Mouse (Mus musculus) ES-E14 (cell line): ENCODE data around the gene Pcsk7. TPM values are rescaled to one million over a fixed set of nuclear protein-coding genes. Genes with fewer than 3 reads are reported as not detected.

Experiments used
- DNase-seq: peaks from one replicate; pipeline ENCODE4 v3.0.0-alpha.2; 2013; ENCODE audit warnings: low read depth, low spot score
- H3K27ac ChIP-seq: 2 replicates; pipeline ENCODE4 v1.5.1; 2012; ENCODE audit warnings: low read depth, mild to moderate bottlenecking, low read length, moderate library complexity, mixed read lengths; ENCODE audit not compliant: poor library complexity, insufficient read depth, severe bottlenecking
- H3K36me3 ChIP-seq: 2 replicates; pipeline ENCODE4 v1.6.1; 2012; ENCODE audit warnings: mild to moderate bottlenecking, low read length, moderate library complexity, mixed read lengths; ENCODE audit not compliant: control insufficient read depth, poor library complexity, insufficient read depth, severe bottlenecking
- H3K4me1 ChIP-seq, 2 experiments: fragments of 150-350 bp in 1 of 2; sonication (generic) in 1 of 2; 2 replicates each; pipeline ENCODE4 v1.6.1; 2012; ENCODE audit warnings: low read length in 2 of 2, mild to moderate bottlenecking in 1 of 2, mixed read lengths in 1 of 2; ENCODE audit not compliant: control insufficient read depth in 2 of 2, insufficient read depth in 2 of 2, poor library complexity in 1 of 2
- H3K4me3 ChIP-seq, 2 experiments: fragments of 150-350 bp in 1 of 2; sonication (generic) in 1 of 2; 2 replicates each; pipeline ENCODE4 v1.5.1; 2012; ENCODE audit warnings: low read length in 2 of 2, low read depth in 1 of 2, mild to moderate bottlenecking in 1 of 2, mixed read lengths in 1 of 2; ENCODE audit not compliant: insufficient read depth in 1 of 2, poor library complexity in 1 of 2, severe bottlenecking in 1 of 2
- H3K9ac ChIP-seq: 2 replicates; pipeline ENCODE4 v1.6.1; 2012; ENCODE audit warnings: low read depth, mild to moderate bottlenecking, low read length, mixed read lengths; ENCODE audit not compliant: poor library complexity, insufficient read depth, severe bottlenecking
- H3K9me3 ChIP-seq: fragments of 150-350 bp; sonication (generic); 2 replicates; pipeline ENCODE4 v1.6.1; 2012; ENCODE audit warnings: low read depth, mild to moderate bottlenecking, low read length; ENCODE audit not compliant: control insufficient read depth, insufficient read depth
- CHD2 ChIP-seq: IDR thresholded peaks from 2 replicates; pipeline ENCODE4 v1.6.1; 2014; ENCODE audit warnings: mild to moderate bottlenecking, low read depth, low read length, inconsistent platforms
- HCFC1 ChIP-seq: IDR thresholded peaks from 2 replicates; pipeline ENCODE4 v1.6.1; 2012; ENCODE audit warnings: low read length, inconsistent platforms, borderline replicate concordance; ENCODE audit not compliant: insufficient read depth
- MAFK ChIP-seq: IDR thresholded peaks from 2 replicates; pipeline ENCODE4 v1.6.1; 2014; ENCODE audit warnings: mild to moderate bottlenecking, low read depth, low read length, inconsistent platforms; ENCODE audit not compliant: insufficient read depth
- ZC3H11A ChIP-seq: IDR thresholded peaks from 2 replicates; pipeline ENCODE4 v1.6.1; 2012; ENCODE audit warnings: low read depth, mild to moderate bottlenecking, inconsistent platforms, low read length, borderline replicate concordance
- ZNF384 ChIP-seq: IDR thresholded peaks from 2 replicates; pipeline ENCODE4 v1.6.1; 2012; ENCODE audit warnings: low read depth, low read length, inconsistent platforms
- in situ Hi-C, 2 experiments: fragments of 600-800 bp; cut with MboI; formaldehyde crosslinking; loops; one replicate each; pipeline ENCODE4 v1.15.1; 2025; ENCODE audit warnings: low sequenced_read_pairs in 2 of 2, inconsistent platforms in 1 of 2; ENCODE audit not compliant: unreplicated experiment in 2 of 2
- total RNA-seq: library from RNA; depleted of rRNA; stranded (reverse); fragments of 300-350 nt; gene quantifications from 2 replicates; pipeline ENCODE4 v1.2.3, GENCODE M21; 2012

Gene Pcsk7
- total RNA-seq, 1 experiment: 21.3 TPM

GRCm38 (mm10) chr9:45946872-45947183 is 40.5 kb downstream of the Pcsk7 start:
- H3K4me1 ChIP-seq: peaks cover 0 to 17% of the 10 kb centered on the region in 2 experiments; a peak in 2 of 4 replicates
- in situ Hi-C loops: no loop called here
- no peak for DNase-seq
- peaks cover 60% of the 10 kb centered on the region for H3K36me3 ChIP-seq
- no peak for TF ChIP-seq ZNF384
- no peak for TF ChIP-seq CHD2
- no peak for TF ChIP-seq MAFK
- TF ChIP-seq ZC3H11A: no peak
- TF ChIP-seq HCFC1: no peak
- no peak overlapping the region for H3K9ac ChIP-seq
- no peak overlapping the region for H3K27ac ChIP-seq
- no peak overlapping the region for H3K4me3 ChIP-seq
- no peaks in the 10 kb centered on the region for H3K9me3 ChIP-seq

GRCm38 (mm10) chr9:45952057-45952456 is 45.8 kb downstream of the Pcsk7 start:
- peaks cover 0 to 5% of the 10 kb centered on the region in 2 experiments; a peak in 1 of 4 replicates for H3K4me1 ChIP-seq
- in situ Hi-C loops: no loop called here
- H3K9ac ChIP-seq: no peak overlapping the region
- H3K27ac ChIP-seq: no peak overlapping the region
- peaks cover 26% of the 10 kb centered on the region for H3K36me3 ChIP-seq
- TF ChIP-seq HCFC1: no peak
- TF ChIP-seq ZNF384: no peak
- no peak for TF ChIP-seq CHD2
- TF ChIP-seq MAFK: no peak
- TF ChIP-seq ZC3H11A: no peak
- no peaks in the 10 kb centered on the region for H3K9me3 ChIP-seq
- no peak overlapping the region for H3K4me3 ChIP-seq
- DNase-seq: no peak

GRCm38 (mm10) chr9:45952890-45953289 is 46.6 kb downstream of the Pcsk7 start:
- H3K36me3 ChIP-seq: peaks cover 26% of the 10 kb centered on the region
- H3K4me1 ChIP-seq: peaks cover 0 to 5% of the 10 kb centered on the region in 2 experiments; a peak in 1 of 4 replicates
- no peak overlapping the region for H3K27ac ChIP-seq
- in situ Hi-C loops: no loop called here
- TF ChIP-seq MAFK (no peak), ZNF384 (no peak), CHD2 (no peak), ZC3H11A (no peak), HCFC1 (no peak)
- H3K9me3 ChIP-seq: no peaks in the 10 kb centered on the region
- peak overlapping the region; percentile 18; the same call in 1 of the 2 replicates for H3K9ac ChIP-seq
- no peak for DNase-seq
- no peak overlapping the region for H3K4me3 ChIP-seq

GRCm38 (mm10) chr9:45953511-45954293 is 47.4 kb downstream of the Pcsk7 start:
- Histone ChIP-seq H3K4me1 (peaks cover 0 to 5% of the 10 kb centered on the region in 2 experiments; a peak in 1 of 4 replicates), H3K9me3 (no peaks in the 10 kb centered on the region), H3K4me3 (peak overlapping the region; percentile 77 to 93), H3K27ac (no peak overlapping the region), H3K9ac (peak overlapping the region; percentile 84), H3K36me3 (peaks cover 22% of the 10 kb centered on the region)
- no peak for TF ChIP-seq ZC3H11A
- TF ChIP-seq MAFK: no peak
- no peak for TF ChIP-seq HCFC1
- no peak for TF ChIP-seq ZNF384
- no peak for TF ChIP-seq CHD2
- DNase-seq: no peak
- in situ Hi-C loops: no loop called here
